Mouse (Mus musculus) lung, postnatal 0 days (tissue): ENCODE data around the gene Gm20538.

ENCODE experiments used
- CTCF ChIP-seq: IDR thresholded peaks from 2 replicates; pipeline ENCODE4 v1.5.1; 2016; ENCODE audit warnings: antibody characterized with exemption, mild to moderate bottlenecking
- EP300 ChIP-seq: IDR thresholded peaks from 2 replicates; pipeline ENCODE4 v1.6.1; 2016; ENCODE audit warnings: antibody characterized with exemption, mild to moderate bottlenecking, control low read depth

DNA sequence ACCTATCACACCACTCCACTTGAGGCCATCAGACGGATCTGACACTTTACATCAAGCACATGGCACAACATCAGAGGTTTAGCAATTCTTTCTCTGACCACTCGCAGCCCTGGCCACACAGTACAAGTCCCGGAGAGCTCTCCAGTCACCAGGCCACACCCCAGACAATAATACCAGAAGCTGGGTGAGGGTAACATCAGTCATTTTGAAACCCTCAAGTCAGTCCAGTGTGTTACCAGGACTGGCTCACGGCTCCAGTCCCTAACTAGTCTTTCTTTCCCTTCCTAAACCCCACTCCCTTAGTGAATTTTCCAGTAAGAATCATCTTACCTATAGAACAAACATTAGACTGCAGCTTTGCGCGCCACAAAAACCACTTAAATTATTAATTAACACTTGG is 22.6 kb downstream of the Gm20538 start:
- no peak for TF ChIP-seq CTCF
- TF ChIP-seq EP300 = no peak
